Mouse (Mus musculus) lung, postnatal 0 days (tissue): ENCODE data around the gene 4930519P11Rik.

Experiments used
- CTCF ChIP-seq: IDR thresholded peaks from 2 replicates; pipeline ENCODE4 v1.5.1; 2016; ENCODE audit warnings: antibody characterized with exemption, mild to moderate bottlenecking
- EP300 ChIP-seq: IDR thresholded peaks from 2 replicates; pipeline ENCODE4 v1.6.1; 2016; ENCODE audit warnings: antibody characterized with exemption, mild to moderate bottlenecking, control low read depth

- peak; percentile 28 for TF ChIP-seq CTCF
- no peak for TF ChIP-seq EP300
Observed at GRCm38 (mm10) chr2:154642712-154643385, 29.6 kb upstream of the 4930519P11Rik start.
